Mouse (Mus musculus) T-cell, adult 2 months (primary cell): Measurements from ENCODE around the gene Tbpl1.

Experiments
- DNase-seq: peaks from one replicate; pipeline ENCODE4 v3.0.0; 2022; ENCODE audit warnings: low spot score

Tbpl1 gene

DNA sequence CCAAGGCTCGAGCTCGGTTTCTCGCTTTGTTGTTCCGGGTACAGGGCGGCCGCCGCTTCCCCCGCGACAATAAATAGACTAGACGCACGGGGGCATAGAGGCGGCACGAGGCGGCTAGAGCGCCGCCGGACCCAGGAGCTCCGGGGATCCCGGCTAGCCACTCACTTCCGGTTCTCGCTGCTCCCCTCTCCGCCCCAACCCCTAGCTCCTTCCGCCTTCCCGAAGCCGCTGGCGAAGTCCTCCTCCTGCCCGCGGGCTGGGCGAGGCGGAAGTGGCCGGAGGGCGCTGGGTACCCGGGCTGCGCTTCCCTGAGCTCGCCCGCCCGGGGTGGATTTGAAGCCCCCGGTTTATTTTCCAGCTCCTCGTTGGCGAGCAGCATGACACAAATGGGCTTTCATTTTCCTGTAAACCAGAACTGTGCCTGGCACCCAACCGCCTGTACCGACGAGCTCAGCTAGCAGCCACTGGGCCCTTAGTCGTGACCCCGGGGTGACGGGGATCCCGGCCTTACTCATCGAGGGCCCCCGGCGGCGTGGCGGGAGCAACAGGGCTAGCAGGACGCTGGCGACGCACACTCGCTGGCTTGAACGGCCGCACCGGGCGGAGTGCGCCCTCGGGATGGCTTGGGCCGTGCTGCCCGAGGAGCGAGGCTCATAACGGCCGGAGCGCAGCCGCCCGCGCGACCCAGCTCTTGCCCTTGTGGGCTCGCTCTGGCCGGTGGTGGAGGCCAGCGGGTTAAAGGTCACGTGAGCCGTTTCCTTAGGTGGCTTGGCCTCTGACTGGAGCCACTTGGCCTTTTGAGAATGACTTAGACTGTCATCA is at the start of gene Tbpl1:
TSS of gene Tbpl1 (minus strand) at position 667 of the 822 bp plus-strand sequence.
- peak; percentile 94 for DNase-seq

- no peak for DNase-seq
These were observed 49.7 kb upstream of the Tbpl1 start for GRCm38 (mm10) chr10:22781466-22781865.

DNA sequence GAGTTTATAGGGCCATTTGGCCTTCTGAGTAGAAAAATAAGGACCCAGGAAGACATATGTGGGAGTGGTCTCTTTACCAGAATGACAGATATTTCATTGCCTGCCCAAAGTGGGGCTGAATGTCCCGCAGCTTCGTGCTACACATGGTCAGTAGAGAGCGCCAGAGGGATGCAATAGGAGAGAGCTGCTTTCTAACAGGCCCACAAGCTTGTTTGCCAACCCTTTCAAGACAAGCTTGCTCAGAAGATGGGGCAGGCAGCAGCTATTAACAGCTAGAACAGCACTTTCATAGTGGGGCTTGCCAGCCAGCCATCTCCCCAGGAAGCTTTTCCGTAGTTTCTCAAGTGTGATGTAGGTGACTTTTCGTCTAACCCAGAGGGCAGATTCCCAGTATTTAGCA is 46.2 kb upstream of the Tbpl1 start:
- DNase-seq, result no peak

DNA sequence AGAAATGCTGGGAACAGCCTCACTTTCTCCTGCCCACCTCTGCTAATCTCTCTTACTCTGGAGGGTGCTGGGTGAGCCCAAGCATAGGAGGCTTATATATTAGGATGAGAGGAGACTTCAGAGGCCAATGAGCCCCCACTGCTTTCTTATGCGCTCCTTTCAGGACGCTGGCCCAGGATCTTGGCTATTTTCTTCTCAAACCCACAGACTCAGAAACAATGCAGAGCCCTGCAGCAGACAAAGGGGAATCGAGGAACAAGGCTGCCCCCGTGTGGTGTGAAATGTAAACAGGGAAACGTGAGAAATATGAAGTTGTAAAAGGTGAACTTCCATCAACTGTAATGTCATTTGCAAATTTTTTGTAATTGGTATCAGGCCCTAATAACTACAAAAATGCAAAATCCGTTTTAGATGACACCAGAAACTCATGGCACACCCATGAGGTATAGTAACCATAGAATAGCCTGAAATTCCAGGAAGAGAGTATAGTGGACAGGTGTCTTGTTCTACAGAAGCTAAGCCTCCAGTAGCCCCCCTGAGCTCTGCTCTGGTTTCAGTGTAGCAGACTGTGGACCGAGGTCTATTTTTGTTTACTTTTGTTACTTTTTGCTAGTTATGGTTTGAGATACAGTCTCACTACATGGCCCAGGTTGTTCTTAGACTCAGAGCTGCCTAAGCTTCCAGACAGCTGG is 44.4 kb upstream of the Tbpl1 start:
- no peak for DNase-seq

DNA sequence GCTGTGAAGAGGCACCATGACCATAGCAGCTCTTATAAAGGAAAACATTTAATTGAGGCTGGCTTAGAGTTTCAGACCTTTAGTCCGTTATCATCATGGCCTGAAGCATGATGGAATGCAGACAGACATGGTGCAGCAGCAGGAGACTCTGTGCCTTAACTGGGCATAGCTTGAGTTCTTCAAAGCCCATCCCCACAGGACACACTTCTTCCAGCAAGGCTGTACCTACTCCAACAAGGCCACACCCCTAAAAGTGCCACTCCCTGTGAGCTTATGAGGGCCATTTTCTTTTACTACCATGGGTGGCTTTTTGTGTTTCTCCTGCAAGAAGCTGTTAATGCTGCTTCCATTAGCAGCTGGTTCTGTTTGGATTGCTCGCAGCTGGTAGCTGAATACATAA is 43.7 kb upstream of the Tbpl1 start:
- no peak for DNase-seq

GRCm38 (mm10) chr10:22774626-22775025 is 42.9 kb upstream of the Tbpl1 start:
- DNase-seq, result no peak

- no peak for DNase-seq
These were observed 22.5 kb upstream of the Tbpl1 start for GRCm38 (mm10) chr10:22754240-22754639.

GRCm38 (mm10) chr10:22751175-22751682 is 19.5 kb upstream of the Tbpl1 start:
- DNase-seq, result no peak

DNA sequence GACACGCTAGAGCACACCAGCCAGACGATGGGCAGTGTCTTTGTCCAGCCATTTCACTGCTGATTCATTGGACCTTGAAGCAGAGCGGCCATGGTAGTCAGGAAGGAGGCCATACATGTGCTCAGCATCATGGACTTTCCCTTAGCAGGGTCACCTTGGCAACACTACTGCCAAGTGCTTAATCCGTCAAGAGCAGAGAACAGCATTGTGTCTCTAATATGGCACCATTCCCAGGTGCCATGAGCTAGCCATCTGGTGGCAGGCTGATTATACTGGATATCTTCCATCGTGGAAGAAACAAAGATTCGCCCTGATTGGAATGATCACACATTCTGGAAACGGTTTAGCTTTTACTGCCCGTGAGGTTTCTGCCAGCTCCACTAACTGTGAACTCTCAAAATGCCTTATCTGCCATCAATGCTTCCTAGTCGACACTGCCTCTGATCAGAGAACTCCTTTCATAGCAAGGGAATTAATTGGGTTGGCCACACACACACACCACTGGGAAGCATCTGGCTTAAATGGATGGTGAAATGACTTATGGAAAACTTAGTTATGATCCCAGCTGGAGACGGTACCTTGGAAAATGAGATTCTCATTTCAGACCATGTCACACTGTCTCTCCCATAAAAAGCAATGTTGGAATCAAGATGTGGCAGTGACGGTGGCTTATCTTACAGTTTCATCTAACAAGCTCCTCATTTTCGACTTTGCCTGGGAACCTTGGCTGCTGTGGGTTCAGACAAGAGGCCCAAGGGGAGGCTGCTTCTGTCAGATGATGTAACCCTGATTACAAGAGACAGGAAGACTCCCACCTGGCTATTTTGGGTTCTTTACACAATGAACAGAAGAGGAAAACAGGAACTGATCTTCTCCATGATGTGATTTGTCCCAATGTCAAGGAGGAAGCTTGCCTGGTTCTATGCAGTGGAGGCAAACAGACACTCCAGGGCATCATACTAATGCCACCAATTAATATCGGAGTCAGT is 14.9 kb upstream of the Tbpl1 start:
- DNase-seq, result no peak

DNA sequence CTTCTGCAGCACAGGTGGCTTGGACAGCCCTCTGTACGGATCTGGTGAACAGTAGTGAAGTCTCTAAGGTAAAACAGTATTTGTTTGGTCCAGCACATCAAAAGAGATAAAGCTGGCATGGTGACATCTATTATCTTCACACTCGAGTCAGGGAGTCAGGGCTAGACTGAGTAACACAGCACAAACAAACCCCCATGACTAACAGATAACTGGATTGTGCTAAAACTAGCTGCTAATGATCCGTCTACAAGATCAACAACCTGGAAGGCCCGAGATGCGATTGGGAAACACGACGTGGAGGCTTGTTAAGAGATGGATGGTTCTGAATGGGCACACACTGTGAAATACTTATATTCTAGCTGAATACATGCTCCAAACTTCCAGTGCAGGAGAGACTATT is 14.2 kb upstream of the Tbpl1 start:
- no peak for DNase-seq

DNA sequence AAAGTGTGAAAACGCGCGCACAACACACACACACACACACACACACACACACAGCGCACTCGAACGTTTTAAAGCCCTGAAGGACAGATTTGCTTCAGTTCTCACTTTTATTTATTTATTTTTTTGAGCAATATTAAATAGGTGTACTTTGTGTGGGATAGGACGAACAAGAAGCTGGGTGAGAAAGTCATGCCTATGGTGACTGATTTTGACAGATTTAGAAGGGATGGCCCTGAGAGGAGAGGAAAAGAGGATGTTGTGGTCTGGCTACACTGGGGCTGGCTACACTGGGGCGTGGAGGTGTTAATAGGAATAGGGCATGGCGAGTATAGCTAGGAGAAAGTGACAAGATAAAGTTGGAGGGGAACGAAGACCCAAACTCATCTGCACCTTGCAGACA is 443 bp upstream of the Tbpl1 start:
- DNase-seq, result no peak

DNA sequence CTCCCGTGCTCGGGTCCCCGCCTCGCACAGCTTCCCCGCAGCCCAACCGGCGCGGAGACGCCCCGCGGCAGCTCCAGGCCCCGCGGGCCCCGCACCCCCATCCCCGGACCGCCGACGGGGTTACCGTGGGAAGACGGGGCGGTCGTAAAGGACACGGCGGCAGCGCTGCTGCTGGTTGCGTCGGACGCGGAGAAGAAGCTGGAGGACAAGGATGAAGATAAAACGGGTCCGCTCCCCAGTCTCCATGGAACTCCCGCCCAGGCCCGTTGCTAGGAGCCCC is 806 bp downstream of the Tbpl1 start:
- DNase-seq, result no peak

DNA sequence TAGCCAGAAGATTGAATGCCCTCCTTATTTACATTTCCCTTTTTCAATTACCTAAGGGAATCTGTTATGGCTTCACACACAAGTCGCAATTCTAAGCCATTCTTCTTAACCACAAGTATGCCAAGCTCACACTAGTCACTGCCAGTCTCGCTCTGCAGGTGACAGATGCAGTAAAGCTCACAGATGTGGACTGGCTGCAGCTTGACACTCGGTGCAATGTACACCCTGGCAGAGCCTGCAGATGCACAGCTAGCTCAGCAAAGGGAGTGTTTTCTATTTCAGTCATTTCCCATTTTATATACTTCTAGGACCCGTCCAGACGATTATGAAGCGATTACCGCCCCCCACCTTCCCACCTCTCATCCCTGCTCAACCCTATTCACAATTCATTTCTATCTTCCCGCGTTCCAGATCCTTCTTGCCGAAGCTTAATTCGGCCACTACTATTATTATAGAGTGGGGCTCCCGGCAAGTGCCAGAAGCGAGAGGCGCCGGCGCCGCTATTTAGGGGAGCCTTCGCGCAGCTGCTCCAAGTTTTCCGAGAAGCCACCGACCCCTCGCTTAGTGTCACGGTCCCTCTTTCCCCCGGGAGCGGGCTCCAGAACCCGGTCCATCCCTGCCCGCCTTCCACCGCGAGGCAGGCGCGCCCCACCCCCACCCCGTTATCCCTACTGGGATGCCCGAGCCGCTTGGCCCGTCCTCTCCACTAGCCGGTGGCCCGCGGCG is 1.3 kb downstream of the Tbpl1 start:
- no peak for DNase-seq

- DNase-seq, result no peak
These were observed 3.5 kb downstream of the Tbpl1 start for GRCm38 (mm10) chr10:22728257-22728656.

DNA sequence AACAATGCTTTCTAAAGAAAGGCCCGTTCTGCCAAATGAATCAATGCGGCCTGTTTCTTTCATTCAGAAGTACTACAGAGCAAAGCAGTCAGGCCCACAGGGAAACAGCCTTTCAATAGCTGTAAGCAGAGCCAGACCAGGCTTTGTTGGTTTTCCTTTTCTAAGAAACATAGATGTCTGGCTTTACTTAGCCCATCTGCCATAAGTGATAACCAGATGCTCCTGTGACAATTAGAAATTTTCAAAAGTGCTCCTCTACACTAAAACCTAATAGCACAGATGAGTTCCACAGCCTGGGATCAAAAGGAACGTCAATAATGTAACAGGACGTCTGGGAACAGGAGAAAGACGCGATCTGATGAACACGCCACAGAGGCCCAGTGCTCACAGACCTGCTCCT is 5.4 kb downstream of the Tbpl1 start:
- no peak for DNase-seq

GRCm38 (mm10) chr10:22725166-22725565 is 6.6 kb downstream of the Tbpl1 start:
- no peak for DNase-seq

DNA sequence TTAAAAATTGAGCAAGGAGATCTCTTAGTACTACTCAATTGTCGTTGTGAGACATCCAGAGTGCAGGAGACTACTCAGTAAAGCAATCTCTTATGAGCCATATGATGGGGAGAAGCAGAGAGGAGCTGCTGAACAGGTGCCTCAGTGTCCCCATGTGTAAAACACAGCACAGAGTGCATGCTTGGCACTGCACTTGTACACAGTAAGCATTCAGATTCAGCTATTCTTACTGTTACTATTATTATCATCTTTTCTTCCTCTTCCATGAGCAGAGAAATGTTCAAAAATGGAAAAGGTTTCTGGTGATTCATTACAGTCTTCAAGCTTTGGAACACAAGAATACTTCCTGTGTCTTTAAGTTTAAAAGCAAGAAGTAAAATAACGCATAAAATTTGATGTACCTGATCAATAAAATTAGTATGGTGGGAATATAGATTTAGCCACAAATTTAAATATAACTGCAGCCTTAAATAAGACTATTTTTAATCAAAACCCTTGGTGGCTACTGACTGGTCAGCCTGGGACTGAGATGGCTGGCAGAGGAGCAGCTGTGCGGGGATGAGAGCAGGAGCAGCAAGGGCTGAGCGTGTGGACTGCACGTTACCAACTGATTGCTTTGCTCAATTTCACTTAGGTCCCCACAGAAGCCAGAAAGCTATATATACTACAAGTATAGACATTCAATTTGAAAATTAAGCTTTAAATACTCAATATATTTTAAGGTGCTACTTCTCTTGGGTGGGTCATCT is 10.8 kb downstream of the Tbpl1 start:
- DNase-seq, result no peak

DNA sequence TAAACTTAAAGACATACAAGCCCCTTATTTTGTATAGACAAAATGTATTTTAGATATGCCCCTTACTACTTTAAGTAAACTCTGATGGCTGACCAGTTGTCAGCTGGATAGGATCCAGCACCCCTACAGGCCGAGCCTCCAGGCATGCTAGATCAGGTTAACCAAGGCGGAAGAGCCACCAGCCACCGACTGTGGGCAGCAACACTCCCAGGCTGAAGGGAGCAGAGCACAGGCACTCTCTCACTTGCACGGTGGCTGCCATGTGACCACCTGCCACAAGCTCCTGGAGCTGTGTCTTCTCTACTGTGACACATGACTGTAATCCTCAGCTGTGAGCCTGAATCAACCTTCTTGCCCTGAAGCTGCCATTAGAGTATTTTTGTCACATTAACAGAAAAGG is 13.3 kb downstream of the Tbpl1 start:
- peak; percentile 16 for DNase-seq

GRCm38 (mm10) chr10:22714520-22714919 is 17.2 kb downstream of the Tbpl1 start:
- peak; percentile 62 for DNase-seq

DNA sequence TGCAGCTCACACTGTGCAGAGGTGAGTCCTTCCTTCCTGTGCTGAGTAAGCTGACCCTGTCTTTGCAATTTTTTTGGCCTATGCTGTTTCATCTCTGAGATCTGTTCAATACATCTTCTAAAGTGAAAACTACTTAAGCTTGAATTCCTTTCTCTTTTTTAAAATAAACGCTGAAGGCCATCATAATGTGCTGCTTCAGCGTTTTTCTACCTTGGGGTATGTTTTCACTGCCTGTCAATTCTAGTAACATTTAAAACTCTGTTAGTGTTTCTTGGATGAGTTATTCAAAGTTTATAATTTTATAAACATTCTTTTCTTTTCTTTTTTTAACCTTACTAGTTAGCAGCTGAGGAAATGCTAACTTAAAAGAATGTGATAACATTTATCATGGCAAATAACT is 18.8 kb downstream of the Tbpl1 start:
- DNase-seq, result no peak

DNA sequence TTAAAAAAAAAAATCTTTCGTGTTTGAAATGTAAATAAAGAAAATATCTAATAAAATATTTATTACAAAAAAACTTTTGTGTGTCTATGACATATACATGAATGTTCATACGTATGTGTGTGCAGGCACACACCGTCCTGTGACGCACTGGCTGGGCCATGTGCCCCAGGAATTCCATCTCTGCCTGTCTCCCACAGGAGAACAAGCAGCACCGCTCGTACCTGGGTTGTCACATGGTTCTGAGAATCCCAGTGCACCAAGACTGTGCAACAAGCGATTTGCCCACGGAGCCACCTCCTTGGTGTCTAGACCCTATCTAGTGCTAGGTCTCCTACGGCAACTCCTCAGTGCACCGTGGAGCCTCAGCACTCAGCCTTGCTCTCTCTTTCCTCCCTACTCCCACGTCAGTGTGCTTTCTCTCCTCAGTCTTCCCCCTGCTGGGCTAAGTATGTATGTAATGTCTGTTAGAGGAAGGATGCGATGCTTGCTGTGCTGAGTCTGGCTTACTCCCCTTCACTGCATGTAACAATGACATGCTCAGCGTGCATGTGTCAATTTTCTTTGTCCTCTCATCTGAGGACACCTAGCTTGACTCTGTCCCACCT is 21.5 kb downstream of the Tbpl1 start:
- no peak for DNase-seq
